Mouse (Mus musculus) liver, postnatal 0 days (tissue): ENCODE results near the gene Ankrd2. TPM values are rescaled to one million over a fixed set of nuclear protein-coding genes. Genes with fewer than 3 reads are reported as not detected.

ENCODE experiments used
- ATAC-seq: fragments of 200-750 bp; cut with Nextera tagmentation; 2 replicates; pipeline ENCODE4 v1.8.0; 2017; ENCODE audit warnings: mild to moderate bottlenecking, moderate library complexity
- DNase-seq: peaks from one replicate; pipeline ENCODE4 v3.0.0-alpha.2; 2016
- H3K27ac ChIP-seq: fragments of 300-500 bp; sonication (generic); 2 replicates; pipeline ENCODE4 v1.5.1; 2014; ENCODE audit warnings: antibody characterized with exemption, moderate library complexity, mild to moderate bottlenecking, low read depth
- H3K27me3 ChIP-seq: fragments of 300-500 bp; sonication (generic); 2 replicates; pipeline ENCODE4 v1.6.1; 2014; ENCODE audit warnings: low read length, control low read depth, mixed read lengths; ENCODE audit not compliant: insufficient read depth
- H3K36me3 ChIP-seq: fragments of 300-500 bp; sonication (generic); replicated peaks from 2 replicates; pipeline ENCODE4 v1.6.1; 2014; ENCODE audit warnings: mild to moderate bottlenecking, control low read depth, low read length, moderate library complexity, mixed read lengths; ENCODE audit not compliant: insufficient read depth
- H3K4me1 ChIP-seq: fragments of 300-500 bp; sonication (generic); 2 replicates; pipeline ENCODE4 v1.6.1; 2014; ENCODE audit warnings: antibody characterized with exemption, mild to moderate bottlenecking, control low read depth; ENCODE audit not compliant: insufficient read depth
- H3K4me2 ChIP-seq: fragments of 300-500 bp; sonication (generic); 2 replicates; pipeline ENCODE4 v1.6.1; 2014; ENCODE audit warnings: low read depth, mild to moderate bottlenecking, low read length, moderate library complexity, mixed read lengths
- H3K4me3 ChIP-seq: fragments of 300-500 bp; sonication (generic); 2 replicates; pipeline ENCODE4 v1.5.1; 2014; ENCODE audit warnings: low read depth, low read length
- H3K9ac ChIP-seq: fragments of 300-500 bp; sonication (generic); replicated peaks from 2 replicates; pipeline ENCODE4 v1.6.1; 2014; ENCODE audit warnings: mild to moderate bottlenecking, moderate library complexity
- H3K9me3 ChIP-seq: fragments of 300-500 bp; sonication (generic); 2 replicates; pipeline ENCODE4 v1.6.1; 2016; ENCODE audit warnings: mild to moderate bottlenecking, control low read depth, low read length, mixed read lengths
- CTCF ChIP-seq: sonication (generic); IDR thresholded peaks from 2 replicates; pipeline ENCODE4 v1.5.1; 2016; ENCODE audit warnings: antibody characterized with exemption, low read depth
- EP300 ChIP-seq: IDR thresholded peaks from 2 replicates; pipeline ENCODE4 v1.6.1; 2016; ENCODE audit warnings: antibody characterized with exemption, low read depth, mild to moderate bottlenecking
- WGBS: fragments of 180-500 bp; shearing (Covaris S2); extraction: QIAGEN DNeasy Blood & Tissue Kit; methylation state at CpG from one replicate; pipeline ENCODE4 v1.1.7; 2014; ENCODE audit not compliant: insufficient replicate concordance; 5-methylcytosine and 5-hydroxymethylcytosine counted together
- polyA plus RNA-seq: library from polyadenylated mRNA; unstranded; fragments of >200 nt; fragmentation: Nextera tagmentation; extraction: Ambion mirVana; gene quantifications from 2 replicates; pipeline ENCODE4 v1.2.1, GENCODE M21; 2015

Gene Ankrd2
- polyA plus RNA-seq, 1 experiment from 2014 or later, result 0.22 TPM

GRCm38 (mm10) chr19:42010436-42010835, 25.4 kb upstream of the Ankrd2 start:
- Histone ChIP-seq H3K9ac (no peak overlapping the region), H3K27ac (no peak overlapping the region), H3K4me1 (peaks cover 23% of the 10 kb centered on the region), H3K9me3 (no peaks in the 10 kb centered on the region), H3K4me3 (no peak overlapping the region), H3K4me2 (no peak overlapping the region), H3K27me3 (no peaks in the 10 kb centered on the region), H3K36me3 (no peaks in the 10 kb centered on the region)
- WGBS, result 61% methylated on average over 4 of the region's 4 CpGs
- ATAC-seq (no peak), DNase-seq (no peak)
- TF ChIP-seq EP300, result no peak
- no peak for TF ChIP-seq CTCF

GRCm38 (mm10) chr19:42011123-42011522, 24.7 kb upstream of the Ankrd2 start:
- Histone ChIP-seq H3K4me2 (no peak overlapping the region), H3K27ac (no peak overlapping the region), H3K27me3 (no peaks in the 10 kb centered on the region), H3K9ac (no peak overlapping the region), H3K36me3 (no peaks in the 10 kb centered on the region), H3K4me1 (peaks cover 16% of the 10 kb centered on the region), H3K4me3 (no peak overlapping the region), H3K9me3 (no peaks in the 10 kb centered on the region)
- DNase-seq (no peak), ATAC-seq (no peak)
- 84% methylated on average over 7 of the region's 7 CpGs for WGBS
- TF ChIP-seq CTCF, result no peak
- TF ChIP-seq EP300, result no peak

GRCm38 (mm10) chr19:42014231-42014825, 21.5 kb upstream of the Ankrd2 start:
- DNase-seq, result no peak
- no peaks in the 10 kb centered on the region for H3K9me3 ChIP-seq
- no peak overlapping the region for H3K4me2 ChIP-seq
- H3K4me1 ChIP-seq, result peaks cover 17% of the 10 kb centered on the region
- no peaks in the 10 kb centered on the region for H3K36me3 ChIP-seq
- H3K27me3 ChIP-seq, result no peaks in the 10 kb centered on the region
- TF ChIP-seq EP300 (no peak), CTCF (no peak)
- WGBS, result 74% methylated on average over 3 of the region's 3 CpGs
- H3K9ac ChIP-seq, result no peak overlapping the region
- no peak overlapping the region for H3K4me3 ChIP-seq
- no peak overlapping the region for H3K27ac ChIP-seq
- ATAC-seq, result no peak

- no peak for ATAC-seq
- WGBS, result 73% methylated on average over 6 of the region's 6 CpGs
- TF ChIP-seq CTCF (no peak), EP300 (no peak)
These were observed 20.8 kb upstream of the Ankrd2 start for GRCm38 (mm10) chr19:42015001-42015400.

GRCm38 (mm10) chr19:42016251-42016650, 19.5 kb upstream of the Ankrd2 start:
- ATAC-seq (no peak), DNase-seq (no peak)
- TF ChIP-seq CTCF (no peak), EP300 (no peak)
- Histone ChIP-seq H3K9ac (no peak overlapping the region; the same call in 1 of the 2 replicates), H3K9me3 (no peaks in the 10 kb centered on the region), H3K4me2 (no peak overlapping the region), H3K27ac (no peak overlapping the region), H3K27me3 (no peaks in the 10 kb centered on the region), H3K4me1 (peaks cover 22% of the 10 kb centered on the region), H3K4me3 (no peak overlapping the region), H3K36me3 (no peaks in the 10 kb centered on the region)
- 75% methylated on average over 4 of the region's 4 CpGs for WGBS

More at GRCm38 (mm10) chr19:42015001-42015400, 20.8 kb upstream of the Ankrd2 start:
- Histone ChIP-seq H3K9me3 (no peaks in the 10 kb centered on the region), H3K27me3 (no peaks in the 10 kb centered on the region), H3K9ac (no peak overlapping the region), H3K4me2 (no peak overlapping the region), H3K4me3 (no peak overlapping the region), H3K36me3 (no peaks in the 10 kb centered on the region), H3K4me1 (peaks cover 22% of the 10 kb centered on the region), H3K27ac (no peak overlapping the region)
- DNase-seq, result no peak

GRCm38 (mm10) chr19:42016840-42017239, 19.0 kb upstream of the Ankrd2 start:
- WGBS, result 79% methylated on average over 5 of the region's 5 CpGs
- no peaks in the 10 kb centered on the region for H3K9me3 ChIP-seq
- TF ChIP-seq CTCF (no peak), EP300 (no peak)
- peak overlapping the region; percentile 71 for H3K27ac ChIP-seq
- H3K4me2 ChIP-seq, result no peak overlapping the region
- no peak overlapping the region for H3K9ac ChIP-seq
- H3K36me3 ChIP-seq, result no peaks in the 10 kb centered on the region
- no peak for ATAC-seq
- no peaks in the 10 kb centered on the region for H3K27me3 ChIP-seq
- H3K4me3 ChIP-seq, result no peak overlapping the region
- no peak for DNase-seq
- H3K4me1 ChIP-seq, result peaks cover 22% of the 10 kb centered on the region
